Mouse (Mus musculus): ENCODE results near the gene Map3k5. TPM values are rescaled to one million over a fixed set of nuclear protein-coding genes. Genes with fewer than 3 reads are reported as not detected.

Gene Map3k5
- polyA plus RNA-seq, 1 experiment from 2014 or later: 0.65 TPM

GRCm38 (mm10) chr10:19938738-19939137 lies 4.5 kb downstream of the Map3k5 start:
- ATAC-seq (ENCODE audit: low FRiP score): no peak
- Histone ChIP-seq H3K36me3 (no peaks in the 10 kb centered on the region), H3K4me3 (no peak overlapping the region), H3K27ac (no peak overlapping the region), H3K4me2 (no peak overlapping the region), H3K9ac (no peak overlapping the region), H3K4me1 (replicated peaks) (peaks cover 14% of the 10 kb centered on the region), H3K9me3 (no peaks in the 10 kb centered on the region), H3K27me3 (peaks cover 33% of the 10 kb centered on the region)
- 84% methylated on average over 6 of the region's 6 CpGs for WGBS

DNA sequence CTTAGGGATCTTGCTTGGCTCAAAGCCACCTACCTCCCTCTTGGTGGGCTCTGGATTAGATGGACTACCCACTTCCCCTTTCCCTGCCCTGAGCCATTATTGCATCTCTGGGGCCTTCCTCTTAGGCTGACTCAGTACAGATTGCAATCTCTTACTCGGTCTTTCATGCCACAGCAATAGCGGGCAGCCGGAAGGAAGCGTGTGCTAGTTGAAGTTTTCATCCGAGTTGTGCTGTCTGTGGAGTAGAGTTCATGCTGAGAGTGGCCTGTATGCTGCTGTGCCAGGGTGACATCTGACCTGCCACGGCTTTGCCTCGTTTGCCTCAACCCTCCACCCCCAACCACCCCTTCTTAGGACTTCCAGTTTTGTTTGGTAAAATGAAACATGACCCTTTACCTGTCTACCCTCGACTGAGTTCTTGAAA lies 5.0 kb downstream of the Map3k5 start:
- H3K9me3 ChIP-seq: no peaks in the 10 kb centered on the region
- no peak overlapping the region for H3K4me3 ChIP-seq
- H3K36me3 ChIP-seq: no peaks in the 10 kb centered on the region
- ATAC-seq (ENCODE audit: low FRiP score): no peak
- peaks cover 13% of the 10 kb centered on the region; the same call in 1 of the 2 replicates for H3K4me1 ChIP-seq (replicated peaks)
- 66% methylated on average over 8 of the region's 8 CpGs for WGBS
- peaks cover 33% of the 10 kb centered on the region for H3K27me3 ChIP-seq
- H3K9ac ChIP-seq: no peak overlapping the region
- no peak overlapping the region for H3K27ac ChIP-seq
- H3K4me2 ChIP-seq: no peak overlapping the region

GRCm38 (mm10) chr10:19940127-19940526 lies 5.9 kb downstream of the Map3k5 start:
- no peak for ATAC-seq (ENCODE audit: low FRiP score)
- Histone ChIP-seq H3K36me3 (no peaks in the 10 kb centered on the region), H3K27ac (no peak overlapping the region), H3K4me1 (replicated peaks) (peaks cover 7% of the 10 kb centered on the region; the same call in 1 of the 2 replicates), H3K4me3 (no peak overlapping the region), H3K9ac (no peak overlapping the region), H3K4me2 (no peak overlapping the region), H3K27me3 (peaks cover 26% of the 10 kb centered on the region), H3K9me3 (no peaks in the 10 kb centered on the region)
- WGBS: 87% methylated on average over 7 of the region's 7 CpGs

- Histone ChIP-seq H3K9ac (no peak overlapping the region), H3K4me3 (no peak overlapping the region), H3K27ac (no peak overlapping the region), H3K4me1 (replicated peaks) (0 out of 2 replicates have a peak, but pooled peaks cover 5% of the 10 kb centered on the region), H3K27me3 (peaks cover 22% of the 10 kb centered on the region), H3K9me3 (no peaks in the 10 kb centered on the region), H3K4me2 (no peak overlapping the region), H3K36me3 (no peaks in the 10 kb centered on the region)
- ATAC-seq (ENCODE audit: low FRiP score): no peak
- WGBS: 88% methylated on average over 8 of the region's 8 CpGs
Observed at GRCm38 (mm10) chr10:19940626-19941025, 6.4 kb downstream of the Map3k5 start.

- H3K27ac ChIP-seq: no peak overlapping the region
- no peak overlapping the region for H3K9ac ChIP-seq
- no peak for ATAC-seq (ENCODE audit: low FRiP score)
- H3K27me3 ChIP-seq: peaks cover 17% of the 10 kb centered on the region
- H3K4me2 ChIP-seq: no peak overlapping the region
- 69% methylated on average over 6 of the region's 6 CpGs for WGBS
- no peaks in the 10 kb centered on the region for H3K36me3 ChIP-seq
- 0 out of 2 replicates have a peak, but pooled peaks cover 5% of the 10 kb centered on the region for H3K4me1 ChIP-seq (replicated peaks)
- H3K4me3 ChIP-seq: no peak overlapping the region
- H3K9me3 ChIP-seq: no peaks in the 10 kb centered on the region
Observed at GRCm38 (mm10) chr10:19941063-19941462, 6.8 kb downstream of the Map3k5 start.

DNA sequence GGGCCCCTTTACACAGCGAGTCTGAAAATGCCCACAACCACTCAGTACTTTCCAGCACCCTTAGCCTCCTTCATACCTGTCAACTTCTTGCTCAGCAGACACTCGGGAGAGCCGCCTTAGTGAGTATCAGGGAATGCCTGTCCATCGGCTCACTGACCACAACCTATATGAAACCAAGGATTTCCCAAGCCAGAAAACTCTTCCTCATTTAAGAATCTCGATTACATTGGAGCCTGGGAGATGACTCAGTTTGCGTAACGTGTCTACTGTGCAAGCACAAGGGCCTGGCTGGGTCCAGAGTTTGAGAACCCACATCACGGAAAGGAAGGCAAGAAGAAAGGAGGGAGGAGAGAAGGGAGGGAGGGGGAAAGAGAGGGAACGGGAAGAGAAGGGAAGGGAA lies 7.6 kb downstream of the Map3k5 start:
- Histone ChIP-seq H3K4me2 (no peak overlapping the region), H3K4me3 (no peak overlapping the region), H3K36me3 (no peaks in the 10 kb centered on the region), H3K27ac (no peak overlapping the region), H3K27me3 (peaks cover 11% of the 10 kb centered on the region), H3K9ac (no peak overlapping the region), H3K4me1 (replicated peaks) (0 out of 2 replicates have a peak, but pooled peaks cover 2% of the 10 kb centered on the region), H3K9me3 (no peaks in the 10 kb centered on the region)
- no peak for ATAC-seq (ENCODE audit: low FRiP score)
- WGBS: 89% methylated on average over 9 of the region's 9 CpGs

DNA sequence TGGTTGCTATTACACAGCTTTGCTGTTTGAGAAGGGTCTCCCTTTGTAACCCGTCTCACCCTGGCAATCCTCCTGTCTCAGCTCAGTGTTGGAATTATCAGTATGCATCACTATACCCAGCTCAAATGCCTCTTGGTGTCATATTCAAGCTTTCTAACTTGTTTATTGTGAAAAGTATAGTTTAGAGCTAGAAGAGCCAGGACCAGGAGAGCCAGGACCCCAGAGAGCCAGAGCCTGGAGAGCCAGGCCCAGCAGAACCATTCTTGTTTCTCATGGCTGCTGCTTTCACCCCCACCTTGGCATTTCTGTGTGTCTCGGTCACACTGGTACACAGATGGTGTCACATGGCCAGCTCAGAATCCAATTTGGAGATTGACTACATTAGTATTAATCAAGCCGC lies 8.3 kb downstream of the Map3k5 start:
- Histone ChIP-seq H3K36me3 (no peaks in the 10 kb centered on the region), H3K4me2 (no peak overlapping the region), H3K27ac (no peak overlapping the region), H3K4me1 (replicated peaks) (no peaks in the 10 kb centered on the region), H3K9me3 (no peaks in the 10 kb centered on the region), H3K9ac (no peak overlapping the region), H3K27me3 (peaks cover 4% of the 10 kb centered on the region), H3K4me3 (no peak overlapping the region)
- no peak for ATAC-seq (ENCODE audit: low FRiP score)
- 93% methylated on average over 3 of the region's 3 CpGs for WGBS

- 86% methylated on average over 7 of the region's 7 CpGs for WGBS
- Histone ChIP-seq H3K36me3 (no peaks in the 10 kb centered on the region), H3K4me3 (no peak overlapping the region), H3K4me2 (no peak overlapping the region), H3K9me3 (no peaks in the 10 kb centered on the region), H3K27me3 (no peaks in the 10 kb centered on the region), H3K4me1 (replicated peaks) (no peaks in the 10 kb centered on the region), H3K9ac (no peak overlapping the region), H3K27ac (no peak overlapping the region)
- ATAC-seq (ENCODE audit: low FRiP score): no peak
Observed at GRCm38 (mm10) chr10:19945651-19946050, 11.4 kb downstream of the Map3k5 start.

GRCm38 (mm10) chr10:19946644-19947043 lies 12.4 kb downstream of the Map3k5 start:
- Histone ChIP-seq H3K9ac (no peak overlapping the region), H3K4me1 (replicated peaks) (no peaks in the 10 kb centered on the region), H3K27me3 (no peaks in the 10 kb centered on the region), H3K4me3 (no peak overlapping the region), H3K27ac (no peak overlapping the region), H3K9me3 (no peaks in the 10 kb centered on the region), H3K36me3 (no peaks in the 10 kb centered on the region), H3K4me2 (no peak overlapping the region)
- no peak for ATAC-seq (ENCODE audit: low FRiP score)
- 90% methylated on average over 6 of the region's 6 CpGs for WGBS

GRCm38 (mm10) chr10:19947441-19947840 lies 13.2 kb downstream of the Map3k5 start:
- no peak overlapping the region for H3K4me2 ChIP-seq
- H3K4me1 ChIP-seq (replicated peaks): no peaks in the 10 kb centered on the region
- H3K27me3 ChIP-seq: no peaks in the 10 kb centered on the region
- H3K36me3 ChIP-seq: no peaks in the 10 kb centered on the region
- no peak overlapping the region for H3K27ac ChIP-seq
- 94% methylated on average over 10 of the region's 10 CpGs for WGBS
- no peak overlapping the region for H3K9ac ChIP-seq
- no peaks in the 10 kb centered on the region for H3K9me3 ChIP-seq
- no peak for ATAC-seq (ENCODE audit: low FRiP score)
- no peak overlapping the region for H3K4me3 ChIP-seq

DNA sequence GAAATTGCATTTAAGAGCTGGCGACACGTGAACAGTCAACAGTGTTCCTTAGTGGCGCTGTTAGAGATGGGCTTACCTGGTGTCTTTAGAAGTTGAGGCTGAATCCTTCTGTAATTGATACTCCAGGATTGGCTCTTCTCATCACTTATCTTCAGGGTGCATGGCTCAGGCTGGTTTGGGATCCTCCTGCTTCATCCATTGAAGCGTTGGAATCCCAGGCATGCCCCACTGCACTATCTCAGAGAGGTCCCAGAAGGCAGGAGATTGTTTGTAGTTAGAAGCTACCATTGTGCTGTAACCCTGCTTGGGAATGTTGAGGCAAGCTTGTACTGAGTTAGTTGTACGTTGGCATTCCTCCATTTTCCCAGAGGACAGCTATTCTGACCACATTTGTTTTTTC lies 13.6 kb downstream of the Map3k5 start:
- 97% methylated on average over 5 of the region's 5 CpGs for WGBS
- no peaks in the 10 kb centered on the region for H3K36me3 ChIP-seq
- H3K27me3 ChIP-seq: no peaks in the 10 kb centered on the region
- no peak overlapping the region for H3K27ac ChIP-seq
- no peak for ATAC-seq (ENCODE audit: low FRiP score)
- no peaks in the 10 kb centered on the region for H3K4me1 ChIP-seq (replicated peaks)
- no peak overlapping the region for H3K9ac ChIP-seq
- no peak overlapping the region for H3K4me2 ChIP-seq
- H3K9me3 ChIP-seq: no peaks in the 10 kb centered on the region
- no peak overlapping the region for H3K4me3 ChIP-seq

- Histone ChIP-seq H3K9ac (no peak overlapping the region), H3K36me3 (no peaks in the 10 kb centered on the region), H3K4me2 (no peak overlapping the region), H3K4me3 (no peak overlapping the region), H3K4me1 (replicated peaks) (no peaks in the 10 kb centered on the region), H3K27ac (no peak overlapping the region), H3K27me3 (no peaks in the 10 kb centered on the region), H3K9me3 (no peaks in the 10 kb centered on the region)
- 94% methylated on average over 11 of the region's 11 CpGs for WGBS
- no peak for ATAC-seq (ENCODE audit: low FRiP score)
Observed at GRCm38 (mm10) chr10:19948381-19948780, 14.1 kb downstream of the Map3k5 start.

- H3K27me3 ChIP-seq: no peaks in the 10 kb centered on the region
- H3K27ac ChIP-seq: no peak overlapping the region
- no peaks in the 10 kb centered on the region for H3K4me1 ChIP-seq (replicated peaks)
- no peak overlapping the region for H3K4me3 ChIP-seq
- WGBS: 91% methylated on average over 4 of the region's 4 CpGs
- no peaks in the 10 kb centered on the region for H3K36me3 ChIP-seq
- no peak for ATAC-seq (ENCODE audit: low FRiP score)
- no peaks in the 10 kb centered on the region for H3K9me3 ChIP-seq
- H3K9ac ChIP-seq: no peak overlapping the region
- H3K4me2 ChIP-seq: no peak overlapping the region
Observed at GRCm38 (mm10) chr10:19949106-19949505, 14.8 kb downstream of the Map3k5 start.

Data from hindbrain, embryonic 13.5 days (tissue).